Mouse (Mus musculus): ENCODE results near the gene Epb41l2.

The Epb41l2 gene

GRCm38 (mm10) chr10:25488456-25488855, 128.9 kb downstream of the Epb41l2 start:
- in situ Hi-C loops (cut with MboI, MseI) = no loop called here

DNA sequence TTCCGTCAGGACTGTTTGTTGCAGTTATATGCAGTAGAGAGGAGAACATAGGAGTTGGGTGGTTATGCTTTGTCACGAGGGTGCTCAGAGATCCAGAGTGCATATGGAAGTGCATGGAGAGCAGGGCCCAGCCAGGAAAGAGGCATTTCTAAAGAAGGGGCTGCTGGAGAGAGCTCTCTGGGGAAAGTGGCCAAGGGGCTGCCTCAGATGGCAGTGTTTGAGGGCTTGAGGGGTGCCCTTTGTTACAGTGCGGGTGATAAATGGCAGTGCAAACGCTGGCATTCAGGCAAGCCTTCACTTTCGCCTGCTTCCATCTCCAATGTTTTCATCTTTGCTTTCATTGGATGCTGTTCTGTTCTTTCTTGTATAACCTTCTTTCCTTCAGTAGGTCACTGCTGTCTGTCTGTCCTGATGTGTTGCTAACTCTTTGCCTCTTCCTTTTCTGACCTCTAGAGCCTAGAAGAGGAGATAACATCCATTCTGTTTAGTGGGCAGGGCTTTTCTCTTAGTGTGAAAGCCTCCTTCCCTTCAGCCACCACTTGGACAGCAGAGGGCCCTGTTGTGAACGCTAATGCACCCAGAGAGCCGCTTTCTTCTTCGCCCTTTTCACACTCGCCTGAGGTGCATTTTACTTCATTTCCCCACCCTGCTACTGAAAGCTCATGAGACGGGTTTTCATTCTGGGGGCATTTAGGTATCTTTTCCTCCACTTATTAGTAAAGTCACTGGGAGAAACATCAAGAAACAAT, 139.9 kb downstream of the Epb41l2 start:
- in situ Hi-C loops (cut with MboI, MseI) = no loop called here

DNA sequence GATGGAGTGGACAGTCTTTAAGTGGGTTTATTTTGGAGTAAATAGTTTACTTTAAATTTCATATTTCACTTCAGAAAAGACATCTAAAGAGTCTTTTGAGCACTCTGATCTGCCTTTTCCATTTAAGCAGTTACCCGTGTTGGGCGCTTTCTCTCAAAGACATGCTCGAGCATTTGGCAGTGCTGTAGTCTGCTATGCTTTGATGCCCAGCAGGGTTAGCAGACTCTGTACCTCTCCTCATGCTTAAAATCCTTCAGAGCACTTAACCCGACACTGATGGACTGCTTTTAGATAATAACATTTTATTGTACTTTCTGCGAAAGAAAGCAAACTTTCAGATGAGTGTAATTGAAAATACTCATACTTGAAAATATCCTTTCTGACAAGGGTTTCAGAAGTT, 143.7 kb downstream of the Epb41l2 start:
- in situ Hi-C loops (cut with MboI, MseI) = no loop called here

- in situ Hi-C loops (cut with MboI, MseI) = no loop called here
Measured at GRCm38 (mm10) chr10:25513821-25514220, 154.2 kb downstream of the Epb41l2 start.

GRCm38 (mm10) chr10:25519954-25520353, 160.4 kb downstream of the Epb41l2 start:
- in situ Hi-C loops (cut with MboI, MseI) = no loop called here

DNA sequence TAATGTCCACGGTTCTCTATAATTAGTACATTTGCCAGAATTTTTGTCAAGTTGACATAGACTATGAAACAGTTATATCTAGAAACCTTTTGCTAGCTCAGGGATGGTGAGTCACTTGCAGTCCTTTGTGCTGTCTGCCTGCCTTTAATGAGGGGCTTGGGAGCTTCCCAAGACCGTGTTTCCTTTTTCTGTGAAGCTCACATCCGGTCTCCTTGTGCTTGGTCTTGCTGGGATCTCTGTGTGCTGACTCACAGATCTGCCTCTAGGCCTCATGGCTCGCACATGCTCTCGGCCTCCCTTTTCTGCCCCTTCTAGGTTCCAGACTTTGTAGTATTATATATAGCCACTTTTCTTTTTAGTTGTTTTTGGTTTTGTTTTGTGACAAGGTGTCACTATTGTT, 160.8 kb downstream of the Epb41l2 start:
- in situ Hi-C loops (cut with MboI, MseI) = no loop called here

- in situ Hi-C loops (cut with MboI, MseI) = no loop called here
Measured at GRCm38 (mm10) chr10:25523727-25524126, 164.1 kb downstream of the Epb41l2 start.

DNA sequence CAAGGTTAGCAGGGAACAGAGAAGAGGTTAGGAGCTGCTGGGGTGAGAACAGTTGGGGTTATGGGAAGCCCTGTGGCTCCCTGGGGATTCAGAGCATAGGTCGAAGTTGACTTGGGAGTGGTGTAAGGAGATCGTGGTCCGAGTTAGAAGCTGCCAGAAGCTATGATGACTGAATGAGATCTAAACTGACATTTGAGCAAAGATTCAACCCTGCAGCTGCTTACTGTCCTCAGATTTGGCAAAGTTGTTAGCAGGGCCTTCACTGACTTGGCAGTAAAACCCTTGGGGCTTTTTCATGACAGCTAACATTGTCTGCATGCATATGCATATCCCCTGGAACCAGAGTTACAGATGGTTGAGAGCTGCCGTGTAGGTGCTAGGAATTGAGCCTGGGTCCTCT, 166.6 kb downstream of the Epb41l2 start:
- in situ Hi-C loops (cut with MboI, MseI) = no loop called here

GRCm38 (mm10) chr10:25526622-25527021, 167.0 kb downstream of the Epb41l2 start:
- in situ Hi-C loops (cut with MboI, MseI) = no loop called here

GRCm38 (mm10) chr10:25527126-25527525, 167.5 kb downstream of the Epb41l2 start:
- in situ Hi-C loops (cut with MboI, MseI) = no loop called here

DNA sequence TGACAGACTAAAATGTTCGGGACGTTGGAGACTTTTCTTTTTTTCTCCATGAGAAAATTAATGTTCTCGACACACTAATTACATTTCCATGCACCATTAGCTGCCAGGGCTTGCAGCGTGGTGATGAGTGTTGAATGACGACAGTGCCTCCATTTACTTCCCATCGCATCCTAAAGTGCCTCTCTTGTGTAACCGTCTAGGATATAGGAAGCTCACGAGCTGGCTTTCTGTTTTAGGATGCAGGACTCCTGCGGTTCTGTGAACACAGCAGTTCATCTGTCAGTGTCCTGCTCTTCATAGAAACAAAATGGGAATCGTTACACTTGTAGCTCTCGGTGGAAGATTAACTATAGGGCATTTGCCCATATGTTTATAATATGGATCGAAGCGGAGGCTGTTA, 171.7 kb downstream of the Epb41l2 start:
- in situ Hi-C loops (cut with MboI, MseI) = no loop called here

GRCm38 (mm10) chr10:25533105-25533504, 173.5 kb downstream of the Epb41l2 start:
- in situ Hi-C loops (cut with MboI, MseI) = no loop called here

DNA sequence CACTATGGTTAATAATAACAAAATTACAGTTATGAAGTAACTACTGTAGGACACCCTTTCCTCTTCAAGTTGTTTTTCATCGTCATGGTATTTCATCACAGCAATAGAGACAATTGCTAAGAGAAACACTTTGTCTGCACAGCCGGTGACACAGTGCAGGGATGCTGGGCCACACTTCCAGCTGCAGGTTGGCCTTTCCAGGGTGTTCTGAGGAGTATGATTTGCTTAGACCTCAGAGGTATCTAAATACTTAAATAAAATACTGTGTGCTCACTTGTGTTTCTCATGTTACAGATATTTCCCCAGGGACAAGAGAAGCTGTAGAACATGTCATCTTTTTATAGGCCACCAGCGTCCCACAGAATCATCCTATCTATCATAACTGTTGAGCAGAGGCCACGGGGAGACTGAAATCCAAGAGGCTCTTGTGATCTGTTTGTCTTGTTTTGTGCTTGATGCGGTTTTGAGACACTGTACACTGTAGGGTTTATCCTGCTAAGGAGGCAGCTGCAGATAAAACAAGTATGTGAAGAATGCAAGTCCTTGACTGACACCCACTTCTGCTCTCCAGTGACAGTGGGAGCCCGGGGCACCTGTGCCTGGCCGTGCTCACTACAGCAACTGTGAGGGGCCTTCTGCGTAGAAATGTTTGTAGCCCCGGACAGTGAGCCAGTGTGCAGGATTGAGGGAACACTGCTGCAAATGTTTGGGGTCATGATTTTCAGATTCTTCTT, 174.1 kb downstream of the Epb41l2 start:
- in situ Hi-C loops (cut with MboI, MseI) = no loop called here

- in situ Hi-C loops (cut with MboI, MseI) = no loop called here
Measured at GRCm38 (mm10) chr10:25534467-25534866, 174.9 kb downstream of the Epb41l2 start.

DNA sequence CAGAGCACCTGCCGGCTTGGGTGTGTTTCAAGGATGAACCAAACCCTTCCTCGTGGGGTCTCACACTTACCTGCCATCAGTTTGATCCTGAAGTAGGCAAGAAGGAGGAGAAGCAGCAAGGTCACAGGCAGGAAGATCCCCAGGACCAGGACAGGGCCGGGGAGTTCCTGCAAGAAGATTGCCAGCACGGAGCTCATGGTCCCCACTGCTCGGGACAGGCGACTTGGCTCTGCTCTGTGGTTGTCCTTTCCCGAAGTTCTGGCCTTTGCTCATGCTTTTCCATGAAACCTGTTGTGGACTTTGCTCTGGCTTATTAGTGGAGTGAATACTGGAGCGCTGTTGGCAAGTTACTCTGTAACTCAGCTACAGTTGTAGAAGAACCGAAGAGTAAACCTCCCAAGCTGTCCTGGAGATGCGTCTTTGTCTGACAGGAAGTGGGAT, 176.3 kb downstream of the Epb41l2 start, which contains the start of gene Smlr1:
Gene Smlr1 (minus strand): TSS at position 377 of the 441 bp plus-strand sequence.
- in situ Hi-C loops (cut with MboI, MseI) = no loop called here

DNA sequence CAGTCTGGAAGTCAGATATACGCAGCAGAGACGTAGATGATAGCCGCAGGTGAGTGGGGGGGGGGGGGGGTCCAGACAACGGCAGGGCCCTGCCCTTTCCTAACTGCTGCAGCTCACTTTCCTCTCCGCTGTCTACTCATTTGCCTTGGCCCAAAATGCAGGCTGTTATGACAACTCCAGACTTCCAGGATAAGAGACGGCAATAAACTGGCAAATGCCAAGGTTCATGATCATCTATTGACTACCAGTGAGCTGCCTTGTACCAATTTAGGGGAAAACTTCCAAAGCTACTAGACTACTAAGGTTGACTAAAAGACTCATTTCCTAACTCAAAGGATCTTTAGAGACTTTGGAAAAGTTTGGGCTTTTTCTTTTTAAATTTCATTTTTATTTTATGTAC, 177.0 kb downstream of the Epb41l2 start:
- in situ Hi-C loops (cut with MboI, MseI) = no loop called here

- in situ Hi-C loops (cut with MboI, MseI) = no loop called here
Measured at GRCm38 (mm10) chr10:25538738-25539137, 179.1 kb downstream of the Epb41l2 start.

- in situ Hi-C loops (cut with MboI, MseI) = no loop called here
Measured at GRCm38 (mm10) chr10:25539146-25539770, 179.7 kb downstream of the Epb41l2 start.

DNA sequence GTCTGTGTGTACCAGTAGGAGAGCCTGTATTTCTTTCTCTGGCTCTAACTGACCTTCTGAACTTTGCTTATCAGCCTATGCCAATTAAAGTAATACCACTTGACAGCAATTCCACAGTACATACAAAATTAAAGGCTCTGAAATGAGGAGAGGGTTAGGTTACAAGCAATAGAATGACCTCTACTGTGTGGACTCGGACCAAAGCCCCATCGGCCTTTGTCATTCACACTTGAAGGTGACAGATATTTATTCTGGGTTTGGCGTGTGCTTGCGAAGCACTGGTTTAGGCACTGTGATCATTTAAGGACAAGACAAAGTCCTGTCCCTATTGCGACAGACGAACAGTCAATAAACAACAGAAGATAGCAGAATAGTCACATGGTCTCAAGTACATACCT, 180.2 kb downstream of the Epb41l2 start:
- in situ Hi-C loops (cut with MboI, MseI) = no loop called here

GRCm38 (mm10) chr10:25541097-25541496, 181.5 kb downstream of the Epb41l2 start:
- in situ Hi-C loops (cut with MboI, MseI) = no loop called here

DNA sequence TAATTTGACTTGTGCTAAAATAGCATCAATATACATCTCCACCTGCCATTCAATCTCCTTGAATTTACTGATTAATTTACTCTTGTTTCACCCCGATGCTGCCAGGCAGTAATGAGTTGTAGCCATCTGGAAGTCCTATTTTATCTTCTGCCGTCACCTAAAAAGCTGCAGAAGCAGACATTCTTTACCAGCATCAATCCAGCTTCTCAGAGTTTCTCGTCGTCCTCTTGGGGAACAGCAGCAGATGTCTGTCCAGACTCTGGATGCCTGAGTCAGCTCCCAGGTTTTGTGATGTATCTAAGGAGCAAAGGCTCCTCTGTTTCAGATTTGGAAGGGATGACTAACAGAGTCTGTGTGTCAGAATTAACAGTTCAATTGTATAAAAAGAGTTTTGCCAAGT, 193.3 kb downstream of the Epb41l2 start:
- in situ Hi-C loops (cut with MboI, MseI) = no loop called here

Data from T-helper 1 cell (primary cell).